Mouse (Mus musculus) embryonic facial prominence, embryonic 15.5 days (tissue): Measurements from ENCODE around the gene Ssr2. TPM values are rescaled to one million over a fixed set of nuclear protein-coding genes. Genes with fewer than 3 reads are reported as not detected.
"Not testable (repeated sequence)": the region's sequence is repeated elsewhere in the genome, so short reads cannot be mapped to it uniquely, and the experiment has no call there.

Experiments
- ATAC-seq: fragments of 200-750 bp; cut with Nextera tagmentation; 2 replicates; pipeline ENCODE4 v1.8.0; 2017; ENCODE audit warnings: low read depth, moderate TSS enrichment; ENCODE audit not compliant: insufficient number of reproducible peaks, low FRiP score, low TSS enrichment
- H3K27ac ChIP-seq: fragments of 300-500 bp; sonication (generic); replicated peaks from 2 replicates; pipeline ENCODE4 v1.5.1; 2015; ENCODE audit warnings: mild to moderate bottlenecking, inconsistent platforms
- H3K27me3 ChIP-seq: fragments of 300-500 bp; sonication (generic); 2 replicates; pipeline ENCODE4 v1.6.1; 2015; ENCODE audit warnings: inconsistent platforms
- H3K36me3 ChIP-seq: fragments of 300-500 bp; sonication (generic); 2 replicates; pipeline ENCODE4 v1.6.1; 2015; ENCODE audit warnings: mild to moderate bottlenecking, inconsistent platforms
- H3K4me1 ChIP-seq: fragments of 300-500 bp; sonication (generic); 2 replicates; pipeline ENCODE4 v1.6.1; 2015; ENCODE audit warnings: inconsistent platforms
- H3K4me2 ChIP-seq: fragments of 300-500 bp; sonication (generic); replicated peaks from 2 replicates; pipeline ENCODE4 v1.6.1; 2015; ENCODE audit warnings: mild to moderate bottlenecking, inconsistent platforms
- H3K4me3 ChIP-seq: fragments of 300-500 bp; sonication (generic); replicated peaks from 2 replicates; pipeline ENCODE4 v1.5.1; 2015; ENCODE audit warnings: mild to moderate bottlenecking, inconsistent platforms
- H3K9ac ChIP-seq: fragments of 300-500 bp; sonication (generic); 2 replicates; pipeline ENCODE4 v1.6.1; 2015; ENCODE audit warnings: inconsistent platforms
- H3K9me3 ChIP-seq: fragments of 300-500 bp; sonication (generic); replicated peaks from 2 replicates; pipeline ENCODE4 v1.6.1; 2016; ENCODE audit warnings: inconsistent platforms
- WGBS: fragments of 180-500 bp; shearing (Covaris S2); methylation state at CpG from one replicate; pipeline ENCODE4 v1.1.7; 2015; 5-methylcytosine and 5-hydroxymethylcytosine counted together
- polyA plus RNA-seq: library from polyadenylated mRNA; unstranded; fragments of >200 nt; fragmentation: Nextera tagmentation; extraction: Ambion mirVana; gene quantifications from 2 replicates; pipeline ENCODE4 v1.2.1, GENCODE M21; 2015

Gene Ssr2
- polyA plus RNA-seq, 1 experiment from 2014 or later = 339 TPM

GRCm38 (mm10) chr3:88568615-88569014 is 7.1 kb upstream of the Ssr2 start:
- Histone ChIP-seq H3K9ac (no peak overlapping the region), H3K27me3 (no peaks in the 10 kb centered on the region), H3K4me2 (no peak overlapping the region), H3K27ac (no peak overlapping the region), H3K4me3 (no peak overlapping the region), H3K9me3 (no peaks in the 10 kb centered on the region), H3K36me3 (peaks cover 69% of the 10 kb centered on the region), H3K4me1 (no peaks in the 10 kb centered on the region)
- WGBS = 97% methylated on average over 2 of the region's 2 CpGs
- ATAC-seq = no peak

GRCm38 (mm10) chr3:88569093-88569492 is 6.6 kb upstream of the Ssr2 start:
- H3K4me3 ChIP-seq = no peak overlapping the region
- H3K36me3 ChIP-seq = peaks cover 64% of the 10 kb centered on the region
- 95% methylated on average over 2 of the region's 2 CpGs for WGBS
- no peak for ATAC-seq
- no peak overlapping the region for H3K27ac ChIP-seq
- no peaks in the 10 kb centered on the region for H3K27me3 ChIP-seq
- H3K4me1 ChIP-seq = no peaks in the 10 kb centered on the region
- H3K9ac ChIP-seq = no peak overlapping the region
- no peaks in the 10 kb centered on the region for H3K9me3 ChIP-seq
- no peak overlapping the region for H3K4me2 ChIP-seq

GRCm38 (mm10) chr3:88569694-88570093 is 6.0 kb upstream of the Ssr2 start:
- Histone ChIP-seq H3K27ac (no peak overlapping the region), H3K27me3 (no peaks in the 10 kb centered on the region), H3K36me3 (peaks cover 58% of the 10 kb centered on the region), H3K4me1 (no peaks in the 10 kb centered on the region), H3K9me3 (no peaks in the 10 kb centered on the region), H3K4me3 (no peak overlapping the region), H3K9ac (no peak overlapping the region), H3K4me2 (no peak overlapping the region)
- no peak for ATAC-seq
- 86% methylated on average over 5 of the region's 5 CpGs for WGBS

- no peaks in the 10 kb centered on the region for H3K9me3 ChIP-seq
- WGBS = 91% methylated on average over 10 of the region's 10 CpGs
- ATAC-seq = no peak
Measured at GRCm38 (mm10) chr3:88570341-88570740, 5.3 kb upstream of the Ssr2 start.

GRCm38 (mm10) chr3:88571856-88572255 is 3.8 kb upstream of the Ssr2 start:
- no peaks in the 10 kb centered on the region for H3K27me3 ChIP-seq
- 84% methylated on average over 1 of the region's 1 CpGs for whole genome bisulfite sequencing
- no peak overlapping the region for H3K4me2 ChIP-seq
- H3K4me1 ChIP-seq = no peaks in the 10 kb centered on the region
- no peak overlapping the region for H3K9ac ChIP-seq
- no peak overlapping the region for H3K4me3 ChIP-seq
- H3K27ac ChIP-seq = no peak overlapping the region
- ATAC-seq = no peak
- H3K9me3 ChIP-seq = no peaks in the 10 kb centered on the region
- peaks cover 36% of the 10 kb centered on the region for H3K36me3 ChIP-seq

More at GRCm38 (mm10) chr3:88570341-88570740, 5.3 kb upstream of the Ssr2 start:
- H3K9ac ChIP-seq = no peak overlapping the region
- peaks cover 52% of the 10 kb centered on the region for H3K36me3 ChIP-seq
- H3K4me2 ChIP-seq = no peak overlapping the region
- H3K27me3 ChIP-seq = no peaks in the 10 kb centered on the region
- H3K4me3 ChIP-seq = no peak overlapping the region
- H3K27ac ChIP-seq = no peak overlapping the region
- H3K4me1 ChIP-seq = no peaks in the 10 kb centered on the region

GRCm38 (mm10) chr3:88572835-88573234 is 2.8 kb upstream of the Ssr2 start:
- no peak overlapping the region for H3K27ac ChIP-seq
- H3K9me3 ChIP-seq = no peaks in the 10 kb centered on the region
- no peaks in the 10 kb centered on the region for H3K4me1 ChIP-seq
- WGBS = 75% methylated on average over 2 of the region's 2 CpGs
- H3K36me3 ChIP-seq = peaks cover 27% of the 10 kb centered on the region
- H3K27me3 ChIP-seq = no peaks in the 10 kb centered on the region
- H3K4me2 ChIP-seq = no peak overlapping the region
- H3K4me3 ChIP-seq = no peak overlapping the region
- ATAC-seq = no peak
- H3K9ac ChIP-seq = no peak overlapping the region

DNA sequence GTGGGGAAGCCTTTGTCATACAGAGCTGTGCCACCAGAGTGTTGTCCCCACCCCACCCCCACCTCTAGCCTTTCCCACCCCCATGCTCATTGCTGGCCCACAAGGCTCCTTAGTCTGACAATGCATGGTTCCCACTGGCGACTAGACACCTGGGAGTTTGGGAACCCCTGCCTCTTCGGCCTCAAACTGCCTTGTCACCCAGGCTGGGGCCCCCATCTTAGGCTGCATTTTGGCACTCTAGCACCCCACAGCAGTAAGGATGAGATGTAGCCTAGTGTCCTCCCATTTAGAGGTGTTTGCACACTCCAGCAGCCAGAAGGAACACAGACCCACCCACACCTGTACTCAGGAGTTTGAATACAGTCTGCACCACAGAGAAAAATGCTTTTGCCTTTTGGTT is 1.9 kb upstream of the Ssr2 start:
- Histone ChIP-seq H3K27me3 (no peaks in the 10 kb centered on the region), H3K9ac (no peak overlapping the region), H3K9me3 (no peaks in the 10 kb centered on the region), H3K4me3 (no peak overlapping the region), H3K4me2 (no peak overlapping the region), H3K36me3 (peaks cover 17% of the 10 kb centered on the region), H3K4me1 (peaks cover under 1% of the 10 kb centered on the region; the same call in 1 of the 2 replicates), H3K27ac (no peak overlapping the region)
- no peak for ATAC-seq
- 74% methylated on average over 2 of the region's 2 CpGs for WGBS

DNA sequence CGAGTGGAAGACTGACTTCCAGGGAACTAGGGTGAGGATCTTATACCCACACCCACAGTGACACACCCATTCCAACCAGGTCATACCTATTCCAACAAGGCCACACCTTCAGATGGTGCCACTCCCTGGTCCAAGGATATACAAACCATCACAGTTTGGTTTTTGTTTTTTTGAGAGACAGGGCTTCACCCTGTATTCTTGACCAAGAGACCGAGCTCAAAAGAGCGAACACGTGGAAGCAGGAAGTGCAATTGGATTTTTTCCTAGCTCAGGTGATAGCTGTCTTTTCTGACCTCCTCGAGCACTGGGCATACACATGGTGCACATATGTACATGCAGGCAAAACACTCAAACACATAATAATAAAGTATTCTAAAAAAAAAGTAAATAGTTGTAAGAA is 2.2 kb downstream of the Ssr2 start:
- not testable (repeated sequence) for H3K36me3 ChIP-seq, H3K27me3 ChIP-seq, H3K27ac ChIP-seq, H3K9me3 ChIP-seq, H3K4me3 ChIP-seq, ATAC-seq, H3K9ac ChIP-seq, H3K4me2 ChIP-seq
- 77% methylated on average over 5 of the region's 5 CpGs for whole genome bisulfite sequencing
- peaks cover 18% of the 10 kb centered on the region for H3K4me1 ChIP-seq

GRCm38 (mm10) chr3:88578498-88579424 is 3.1 kb downstream of the Ssr2 start:
- peak overlapping the region; percentile 90 for H3K4me3 ChIP-seq
- no peaks in the 10 kb centered on the region for H3K27me3 ChIP-seq
- H3K4me1 ChIP-seq = peaks cover 20% of the 10 kb centered on the region
- no peak overlapping the region for H3K9ac ChIP-seq
- 48% methylated on average over 8 of the region's 8 CpGs for WGBS
- H3K27ac ChIP-seq = no peak overlapping the region
- H3K4me2 ChIP-seq = peak overlapping the region; percentile 68
- H3K9me3 ChIP-seq = no peaks in the 10 kb centered on the region
- peaks cover 12% of the 10 kb centered on the region; the same call in 1 of the 2 replicates for H3K36me3 ChIP-seq
- no peak for ATAC-seq

DNA sequence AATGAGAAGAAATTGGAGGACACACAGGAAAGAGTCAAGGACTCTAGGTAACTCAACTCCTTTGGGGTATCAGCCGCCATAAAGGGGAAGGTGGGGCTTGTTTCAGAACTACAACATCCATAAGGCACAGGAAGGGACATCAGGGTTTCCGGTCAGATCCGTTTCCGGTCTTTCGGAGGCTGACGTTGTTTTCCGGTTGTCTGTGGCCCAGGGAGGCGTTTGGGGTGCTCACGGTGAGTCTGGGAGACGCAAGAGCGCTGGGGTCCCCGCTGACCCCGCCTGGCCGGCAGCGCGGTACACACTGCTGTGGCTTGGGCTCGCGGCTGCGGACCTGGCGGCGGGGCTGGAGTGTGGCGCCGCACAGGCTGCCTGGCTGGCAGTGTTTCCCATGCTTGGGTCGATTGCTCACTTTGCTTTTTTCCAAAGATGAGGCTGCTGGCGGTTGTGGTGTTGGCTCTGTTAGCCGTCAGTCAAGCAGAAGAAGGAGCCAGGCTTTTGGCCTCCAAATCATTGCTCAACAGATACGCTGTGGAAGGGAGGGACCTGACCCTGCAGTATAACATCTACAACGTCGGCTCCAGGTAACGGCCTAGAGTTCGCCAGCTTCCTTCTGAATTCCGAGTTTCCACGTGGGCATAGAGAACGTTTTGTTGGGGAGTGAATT is 3.9 kb downstream of the Ssr2 start:
- H3K4me2 ChIP-seq = peak overlapping the region; percentile 68
- H3K36me3 ChIP-seq = peaks cover 16% of the 10 kb centered on the region; the same call in 1 of the 2 replicates
- peak overlapping the region; percentile 97 for H3K9ac ChIP-seq
- H3K27me3 ChIP-seq = no peaks in the 10 kb centered on the region
- H3K4me1 ChIP-seq = peaks cover 20% of the 10 kb centered on the region
- H3K9me3 ChIP-seq = no peaks in the 10 kb centered on the region
- H3K4me3 ChIP-seq = peak overlapping the region; percentile 90
- peak; percentile 80 for ATAC-seq
- H3K27ac ChIP-seq = peak overlapping the region; percentile 61; the same call in 1 of the 2 replicates
- WGBS = under 1% methylated on average over 34 of the region's 34 CpGs

- no peak overlapping the region for H3K4me2 ChIP-seq
- H3K9me3 ChIP-seq = no peaks in the 10 kb centered on the region
- no peak overlapping the region for H3K4me3 ChIP-seq
- peaks cover 13% of the 10 kb centered on the region for H3K4me1 ChIP-seq
- 96% methylated on average over 6 of the region's 6 CpGs for WGBS
- H3K27me3 ChIP-seq = no peaks in the 10 kb centered on the region
- H3K9ac ChIP-seq = no peak overlapping the region
- ATAC-seq = no peak
- peaks cover 52% of the 10 kb centered on the region for H3K36me3 ChIP-seq
- H3K27ac ChIP-seq = no peak overlapping the region
Measured at GRCm38 (mm10) chr3:88585769-88586168, 10.1 kb downstream of the Ssr2 start.
